Mouse (Mus musculus): ENCODE data around the gene Cpsf6.

- no peak for TF ChIP-seq EP300 (optimal IDR thresholded peaks at IDR 0.05)
- TF ChIP-seq CTCF (IDR thresholded peaks at IDR 0.05; ENCODE audit: low read depth) = no peak
Observed at GRCm38 (mm10) chr10:117320571-117320981, 59.2 kb downstream of the Cpsf6 start.

Measured in stomach, postnatal 0 days (tissue).